Mouse (Mus musculus): ENCODE measurements around the gene Sap30bp.
A peak's percentile ranks its signal among the peaks of the same experiment; 100 is the strongest.

Sap30bp gene

GRCm38 (mm10) chr11:116004840-116005700 lies 72.0 kb downstream of the Sap30bp start:
- DNase-seq = peak; percentile 60 to 62

- DNase-seq = no peak
These were observed 72.8 kb downstream of the Sap30bp start for GRCm38 (mm10) chr11:116005701-116006419.

- DNase-seq = no peak
These were observed 74.2 kb downstream of the Sap30bp start for GRCm38 (mm10) chr11:116007095-116007850.

GRCm38 (mm10) chr11:116008411-116008810 lies 75.3 kb downstream of the Sap30bp start:
- no peak for DNase-seq

- no peak for DNase-seq
These were observed 75.8 kb downstream of the Sap30bp start for GRCm38 (mm10) chr11:116008832-116009375.

GRCm38 (mm10) chr11:116009661-116010060 lies 76.6 kb downstream of the Sap30bp start:
- DNase-seq = no peak

GRCm38 (mm10) chr11:116010146-116010545 lies 77.1 kb downstream of the Sap30bp start:
- DNase-seq = peak in 1 of 2 experiments; percentile 18

GRCm38 (mm10) chr11:116010948-116011347 lies 77.9 kb downstream of the Sap30bp start:
- no peak for DNase-seq

GRCm38 (mm10) chr11:116011529-116012261 lies 78.6 kb downstream of the Sap30bp start:
- DNase-seq = peak in 1 of 2 experiments; percentile 22

GRCm38 (mm10) chr11:116012262-116012947 lies 79.3 kb downstream of the Sap30bp start, which contains the start of gene Galk1:
Galk1 (minus strand) TSS chr11:116012719.
- DNase-seq = peak; percentile 96

GRCm38 (mm10) chr11:116014821-116015220 lies 81.7 kb downstream of the Sap30bp start:
- DNase-seq = no peak

All from thymus, adult 18-20 months (tissue).